Mouse (Mus musculus) right cerebral cortex, adult 2 months (tissue): ENCODE measurements at regions not wholly inside any gene's neighbourhood (a gene's known extent, or its start where the extent isn't known, plus 50 kb on each side); places are given as distances from the start of the nearest gene placed in this dataset.
"Not testable (repeated sequence)": the region's sequence is repeated elsewhere in the genome, so short reads cannot be mapped to it uniquely, and the experiment has no call there.

ENCODE experiments used
- DNase-seq, 2 experiments: peaks; one replicate each; pipeline ENCODE4 v3.0.0; 2021 to 2022; ENCODE audit warnings: low spot score in 2 of 2

DNA sequence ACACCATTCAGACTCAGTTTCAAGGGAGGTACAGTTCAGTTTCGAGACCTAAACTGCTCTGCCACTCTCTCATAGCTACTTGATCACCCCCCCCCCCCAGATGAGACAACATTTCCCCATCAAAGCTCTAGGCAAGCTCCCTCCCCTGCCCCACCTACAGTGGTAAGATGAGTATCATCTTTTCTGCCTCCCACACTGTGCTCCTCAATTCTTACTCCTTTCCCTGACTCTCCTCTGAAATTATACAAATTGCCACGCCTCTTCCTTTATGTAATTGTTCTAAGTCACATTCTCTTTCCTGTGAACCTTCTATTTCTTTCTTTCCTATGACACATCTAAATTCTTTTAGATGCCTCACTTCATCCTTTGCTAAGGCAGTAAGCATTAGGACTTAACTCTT lies 321.6 kb downstream of the Htr1b start:
- DNase-seq: no peak

DNA sequence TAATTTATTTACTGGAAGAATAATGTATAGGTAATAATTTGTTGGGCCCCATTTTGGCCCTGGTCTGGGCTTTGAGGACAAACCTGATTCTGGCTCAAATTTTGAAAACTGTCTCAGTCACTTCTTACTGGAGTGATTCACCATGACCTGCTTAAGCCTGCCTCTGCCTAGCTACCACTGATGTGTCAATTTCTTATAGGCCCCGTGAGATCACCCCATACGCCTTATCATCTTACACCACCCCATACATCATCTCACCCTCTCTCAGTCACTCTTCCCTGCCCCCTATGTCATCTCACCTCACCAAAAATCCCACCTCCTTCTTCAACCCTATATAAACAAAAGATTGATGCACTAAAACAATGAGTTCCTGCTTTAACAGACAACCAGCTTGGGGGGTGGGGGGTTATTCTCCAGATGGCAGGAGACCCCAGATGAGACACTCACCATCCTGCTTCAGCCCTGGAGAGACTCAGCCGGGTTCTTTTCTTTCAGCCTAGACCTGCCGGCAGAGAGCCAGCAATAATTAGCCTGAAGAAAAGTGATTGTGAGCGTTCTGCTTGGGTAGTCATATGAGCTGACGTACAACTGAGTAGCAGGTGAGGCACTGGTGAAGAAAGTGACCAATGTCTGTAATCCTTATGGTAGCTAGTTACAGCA lies 325.0 kb downstream of the Htr1b start:
- DNase-seq: no peak

DNA sequence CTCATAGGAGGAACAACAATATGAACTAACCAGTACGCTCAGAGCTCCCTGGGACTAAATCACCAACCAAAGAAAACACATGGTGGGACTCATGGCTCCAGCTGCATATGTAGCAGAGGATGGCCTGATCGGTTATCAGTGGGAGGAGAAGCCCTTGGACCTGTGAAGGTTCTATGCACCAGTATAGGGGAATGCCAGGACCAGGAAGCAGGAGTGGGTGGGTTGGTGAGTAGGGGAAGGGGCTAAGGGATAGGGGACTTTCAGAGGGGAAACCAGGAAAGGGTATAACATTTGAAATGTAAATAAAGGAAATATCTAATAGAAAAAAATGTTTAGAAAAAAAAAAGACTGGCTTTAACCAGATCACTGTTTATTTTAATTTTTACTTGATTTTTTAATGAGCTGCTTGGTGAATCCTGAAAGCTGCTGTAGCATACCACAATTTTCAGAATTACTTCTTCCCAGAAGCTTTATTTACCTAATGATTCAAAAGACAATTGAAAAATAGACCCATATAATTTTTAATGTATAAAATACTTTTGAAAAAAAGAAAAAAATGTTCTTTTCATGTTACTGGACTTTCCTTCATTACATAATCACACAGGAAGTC lies 328.1 kb downstream of the Htr1b start:
- no peak for DNase-seq

DNA sequence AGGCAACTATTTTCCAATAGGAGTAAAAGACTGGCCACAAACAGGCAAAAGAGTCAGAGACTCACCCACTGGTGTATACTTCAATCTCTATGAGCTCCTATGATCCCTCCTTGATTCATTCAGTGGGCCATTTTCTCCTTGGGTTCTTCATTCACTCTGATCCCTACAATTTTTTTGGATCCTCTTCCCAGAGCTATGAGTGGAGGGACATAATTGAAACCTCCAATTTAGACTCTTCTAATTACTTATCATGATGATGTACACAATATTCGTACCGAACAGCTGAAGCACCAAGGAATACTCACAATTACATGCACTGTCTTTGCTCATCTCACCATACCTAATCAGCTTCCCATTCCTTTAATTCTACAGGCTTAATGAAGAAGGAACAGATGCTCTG lies 357.9 kb downstream of the Htr1b start:
- no peak for DNase-seq

DNA sequence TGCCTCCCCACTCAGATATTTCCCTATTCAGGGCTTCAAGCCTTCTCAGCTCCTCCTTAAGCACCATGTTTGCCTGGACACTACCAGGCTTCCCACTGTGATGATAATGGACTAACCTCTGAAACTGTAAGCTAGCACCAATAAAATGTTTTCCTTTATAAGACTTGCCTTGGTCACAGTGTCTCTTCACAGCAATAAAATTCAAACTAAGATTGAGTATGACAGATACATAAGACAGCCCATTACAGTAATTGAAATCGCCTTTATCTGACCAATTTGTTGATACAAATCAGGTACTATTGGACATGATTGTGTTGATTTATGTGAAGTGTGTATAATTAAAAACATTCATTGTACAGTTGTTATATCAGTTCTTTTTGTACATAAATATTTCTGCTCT lies 358.3 kb downstream of the Htr1b start:
- DNase-seq: no peak

DNA sequence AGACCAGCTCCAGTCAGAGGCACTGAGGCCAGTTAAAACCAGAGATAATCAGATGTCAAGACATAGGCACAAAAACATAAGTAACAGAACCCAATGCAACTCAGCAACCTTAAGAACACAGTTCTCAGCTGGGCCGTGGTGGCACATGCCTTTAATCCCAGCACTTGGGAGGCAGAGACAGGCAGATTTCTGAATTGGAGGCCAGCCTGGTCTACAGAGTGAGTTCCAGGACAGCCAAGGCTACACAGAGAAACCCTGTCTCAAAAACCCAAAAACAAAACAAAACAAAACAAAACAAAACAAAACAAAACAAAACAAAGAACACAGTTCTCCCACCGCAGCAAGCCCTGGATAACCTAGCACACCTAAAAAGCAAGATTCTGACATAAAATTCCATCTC lies 408.7 kb downstream of the Htr1b start:
- not testable (repeated sequence) for DNase-seq

DNA sequence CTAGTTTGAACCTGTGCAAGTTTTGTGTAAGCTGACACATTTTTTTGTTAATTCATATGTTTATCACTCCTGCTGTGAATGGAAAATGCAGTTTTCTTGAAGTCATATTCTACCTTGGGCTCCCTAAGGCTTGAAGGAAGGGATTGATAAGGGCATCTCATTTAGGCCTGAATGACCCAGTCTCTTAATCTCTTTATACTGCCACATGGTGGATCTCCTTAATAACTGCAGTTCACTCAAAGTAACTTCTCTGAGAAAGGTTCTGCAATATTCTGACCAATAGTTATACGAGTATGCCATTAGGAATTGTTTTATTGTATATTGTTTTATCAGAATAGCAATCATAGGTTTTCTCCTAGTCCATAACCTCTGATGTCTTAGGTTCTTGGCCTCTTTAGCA lies 415.7 kb downstream of the Htr1b start:
- no peak for DNase-seq

DNA sequence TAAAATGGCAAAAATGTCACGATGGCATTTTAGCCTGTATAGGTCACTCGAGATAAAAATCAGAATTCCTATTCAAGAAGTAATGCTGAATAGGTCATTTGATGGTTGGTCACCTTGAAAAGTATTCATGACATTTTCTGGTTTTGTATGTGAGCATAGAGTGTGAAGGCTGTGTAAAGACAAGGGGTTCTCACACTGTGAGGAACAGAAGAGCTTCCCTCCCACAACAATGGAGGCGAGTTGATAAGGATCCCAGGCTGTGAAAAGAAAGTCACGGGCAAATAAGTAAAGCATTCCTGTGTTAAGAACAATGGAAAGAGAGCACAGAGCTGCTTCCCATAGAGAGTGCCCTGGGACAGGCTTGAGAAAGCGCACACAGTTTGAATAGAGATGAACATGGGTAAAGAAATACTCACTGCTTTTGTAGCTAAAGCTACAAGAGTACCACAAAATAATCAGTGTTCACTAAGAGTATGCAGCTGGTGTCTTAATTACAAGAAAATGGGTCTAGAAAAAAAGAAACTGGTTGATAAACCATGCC lies 418.0 kb downstream of the Htr1b start:
- DNase-seq: no peak

DNA sequence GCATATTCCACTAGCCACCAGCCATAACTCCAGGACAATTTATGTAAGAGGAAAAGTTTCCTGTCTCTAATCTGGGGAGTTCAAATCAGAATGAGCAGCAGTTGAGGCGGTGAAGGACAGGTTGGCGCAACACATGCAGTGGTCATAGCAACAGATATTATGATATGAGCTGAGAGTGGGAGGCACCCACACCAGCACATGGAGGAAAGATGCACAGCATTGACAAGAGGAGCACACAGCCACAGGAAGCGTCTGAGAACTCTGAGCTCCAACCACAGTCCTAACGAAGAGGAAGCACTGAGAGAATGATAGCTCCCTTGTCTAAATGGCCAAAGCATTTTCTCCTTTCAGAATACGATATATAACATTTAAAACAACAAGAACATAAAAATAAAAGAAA lies 418.9 kb downstream of the Htr1b start:
- peak in 1 of 2 experiments; percentile 6 for DNase-seq

DNA sequence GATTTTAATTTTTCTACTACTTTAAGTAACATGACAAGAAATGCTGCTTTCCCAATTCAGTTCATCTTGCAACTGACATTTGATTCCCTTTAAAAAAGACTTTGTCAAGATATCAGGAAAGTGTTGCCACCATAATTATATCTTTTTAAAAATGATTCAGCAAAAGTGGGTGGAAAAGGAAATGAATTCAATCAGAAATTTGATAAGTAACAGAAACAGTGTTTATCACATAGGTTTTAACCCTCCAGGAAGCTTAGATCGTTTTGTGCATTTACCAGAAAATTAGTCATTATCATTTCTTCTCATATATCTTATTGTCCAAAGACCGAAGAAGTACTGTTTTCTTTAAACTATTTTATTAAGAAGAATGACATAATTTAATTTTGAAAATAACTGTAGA lies 441.0 kb downstream of the Htr1b start:
- no peak for DNase-seq
